Mouse (Mus musculus) ES-E14 (cell line): ENCODE measurements around the gene Mmp24. TPM values are rescaled to one million over a fixed set of nuclear protein-coding genes. Genes with fewer than 3 reads are reported as not detected.

ENCODE experiments used
- DNase-seq: peaks from one replicate; pipeline ENCODE4 v3.0.0-alpha.2; 2013; ENCODE audit warnings: low read depth, low spot score
- H3K27ac ChIP-seq: 2 replicates; pipeline ENCODE4 v1.5.1; 2012; ENCODE audit warnings: low read depth, mild to moderate bottlenecking, low read length, moderate library complexity, mixed read lengths; ENCODE audit not compliant: poor library complexity, insufficient read depth, severe bottlenecking
- H3K36me3 ChIP-seq: 2 replicates; pipeline ENCODE4 v1.6.1; 2012; ENCODE audit warnings: mild to moderate bottlenecking, low read length, moderate library complexity, mixed read lengths; ENCODE audit not compliant: control insufficient read depth, poor library complexity, insufficient read depth, severe bottlenecking
- H3K4me1 ChIP-seq, 2 experiments: fragments of 150-350 bp in 1 of 2; sonication (generic) in 1 of 2; 2 replicates each; pipeline ENCODE4 v1.6.1; 2012; ENCODE audit warnings: low read length in 2 of 2, mild to moderate bottlenecking in 1 of 2, mixed read lengths in 1 of 2; ENCODE audit not compliant: control insufficient read depth in 2 of 2, insufficient read depth in 2 of 2, poor library complexity in 1 of 2
- H3K4me3 ChIP-seq, 2 experiments: fragments of 150-350 bp in 1 of 2; sonication (generic) in 1 of 2; 2 replicates each; pipeline ENCODE4 v1.5.1; 2012; ENCODE audit warnings: low read length in 2 of 2, low read depth in 1 of 2, mild to moderate bottlenecking in 1 of 2, mixed read lengths in 1 of 2; ENCODE audit not compliant: insufficient read depth in 1 of 2, poor library complexity in 1 of 2, severe bottlenecking in 1 of 2
- H3K9ac ChIP-seq: 2 replicates; pipeline ENCODE4 v1.6.1; 2012; ENCODE audit warnings: low read depth, mild to moderate bottlenecking, low read length, mixed read lengths; ENCODE audit not compliant: poor library complexity, insufficient read depth, severe bottlenecking
- H3K9me3 ChIP-seq: fragments of 150-350 bp; sonication (generic); 2 replicates; pipeline ENCODE4 v1.6.1; 2012; ENCODE audit warnings: low read depth, mild to moderate bottlenecking, low read length; ENCODE audit not compliant: control insufficient read depth, insufficient read depth
- CHD2 ChIP-seq: IDR thresholded peaks from 2 replicates; pipeline ENCODE4 v1.6.1; 2014; ENCODE audit warnings: mild to moderate bottlenecking, low read depth, low read length, inconsistent platforms
- HCFC1 ChIP-seq: IDR thresholded peaks from 2 replicates; pipeline ENCODE4 v1.6.1; 2012; ENCODE audit warnings: low read length, inconsistent platforms, borderline replicate concordance; ENCODE audit not compliant: insufficient read depth
- MAFK ChIP-seq: IDR thresholded peaks from 2 replicates; pipeline ENCODE4 v1.6.1; 2014; ENCODE audit warnings: mild to moderate bottlenecking, low read depth, low read length, inconsistent platforms; ENCODE audit not compliant: insufficient read depth
- ZC3H11A ChIP-seq: IDR thresholded peaks from 2 replicates; pipeline ENCODE4 v1.6.1; 2012; ENCODE audit warnings: low read depth, mild to moderate bottlenecking, inconsistent platforms, low read length, borderline replicate concordance
- ZNF384 ChIP-seq: IDR thresholded peaks from 2 replicates; pipeline ENCODE4 v1.6.1; 2012; ENCODE audit warnings: low read depth, low read length, inconsistent platforms
- in situ Hi-C, 2 experiments: fragments of 600-800 bp; cut with MboI; formaldehyde crosslinking; loops; one replicate each; pipeline ENCODE4 v1.15.1; 2025; ENCODE audit warnings: low sequenced_read_pairs in 2 of 2, inconsistent platforms in 1 of 2; ENCODE audit not compliant: unreplicated experiment in 2 of 2
- total RNA-seq: library from RNA; depleted of rRNA; stranded (reverse); fragments of 300-350 nt; gene quantifications from 2 replicates; pipeline ENCODE4 v1.2.3, GENCODE M21; 2012

The Mmp24 gene
- total RNA-seq, 1 experiment: 0.76 TPM

GRCm38 (mm10) chr2:155742211-155742610 lies 32.9 kb upstream of the Mmp24 start:
- in situ Hi-C loops: no loop called here
- Histone ChIP-seq H3K27ac (no peak overlapping the region), H3K4me1 (peaks cover 6 to 17% of the 10 kb centered on the region in 2 experiments; a peak in 3 of 4 replicates), H3K9me3 (no peaks in the 10 kb centered on the region), H3K36me3 (no peaks in the 10 kb centered on the region), H3K9ac (peak overlapping the region; percentile 30; the same call in 1 of the 2 replicates), H3K4me3 (peak overlapping the region; percentile 24 to 41; a peak in 1 of 4 replicates)
- no peak for DNase-seq
- no peak for TF ChIP-seq HCFC1
- no peak for TF ChIP-seq CHD2
- no peak for TF ChIP-seq ZC3H11A
- TF ChIP-seq MAFK: no peak

GRCm38 (mm10) chr2:155742931-155743337 lies 32.2 kb upstream of the Mmp24 start:
- Histone ChIP-seq H3K36me3 (no peaks in the 10 kb centered on the region), H3K9me3 (no peaks in the 10 kb centered on the region), H3K9ac (peak overlapping the region; percentile 71), H3K4me1 (peaks cover 6 to 15% of the 10 kb centered on the region in 2 experiments; a peak in 3 of 4 replicates), H3K4me3 (peak overlapping the region; percentile 37 to 41; a peak in 2 of 4 replicates), H3K27ac (no peak overlapping the region)
- TF ChIP-seq ZNF384: no peak
- TF ChIP-seq HCFC1: no peak
- no peak for TF ChIP-seq ZC3H11A
- no peak for TF ChIP-seq CHD2
- no peak for TF ChIP-seq MAFK
- DNase-seq: no peak
- in situ Hi-C loops: no loop called here

GRCm38 (mm10) chr2:155743351-155743750 lies 31.8 kb upstream of the Mmp24 start:
- peaks cover 2 to 12% of the 10 kb centered on the region in 2 experiments; a peak in 3 of 4 replicates for H3K4me1 ChIP-seq
- DNase-seq: no peak
- in situ Hi-C loops: no loop called here
- H3K9me3 ChIP-seq: no peaks in the 10 kb centered on the region
- no peak overlapping the region for H3K4me3 ChIP-seq
- H3K36me3 ChIP-seq: no peaks in the 10 kb centered on the region
- no peak overlapping the region for H3K9ac ChIP-seq
- no peak overlapping the region for H3K27ac ChIP-seq
- no peak for TF ChIP-seq HCFC1
- no peak for TF ChIP-seq CHD2
- no peak for TF ChIP-seq MAFK
- TF ChIP-seq ZNF384: no peak
- no peak for TF ChIP-seq ZC3H11A

- H3K36me3 ChIP-seq: no peaks in the 10 kb centered on the region
- in situ Hi-C loops: no loop called here
- H3K4me1 ChIP-seq: peaks cover 2 to 8% of the 10 kb centered on the region in 2 experiments; a peak in 3 of 4 replicates
- H3K9ac ChIP-seq: no peak overlapping the region
- TF ChIP-seq ZNF384 (no peak), CHD2 (no peak), MAFK (no peak), HCFC1 (no peak), ZC3H11A (no peak)
- DNase-seq: no peak
- H3K9me3 ChIP-seq: no peaks in the 10 kb centered on the region
- no peak overlapping the region for H3K27ac ChIP-seq
- H3K4me3 ChIP-seq: no peak overlapping the region
Measured at GRCm38 (mm10) chr2:155745487-155745886, 29.7 kb upstream of the Mmp24 start.

GRCm38 (mm10) chr2:155749394-155749793 lies 25.7 kb upstream of the Mmp24 start:
- Histone ChIP-seq H3K4me3 (no peak overlapping the region), H3K36me3 (no peaks in the 10 kb centered on the region), H3K27ac (no peak overlapping the region), H3K9me3 (no peaks in the 10 kb centered on the region), H3K9ac (no peak overlapping the region), H3K4me1 (peaks cover 0 to 2% of the 10 kb centered on the region in 2 experiments; a peak in 1 of 4 replicates)
- in situ Hi-C loops: no loop called here
- DNase-seq: no peak
- no peak for TF ChIP-seq ZC3H11A
- TF ChIP-seq HCFC1: no peak
- TF ChIP-seq CHD2: no peak
- TF ChIP-seq ZNF384: no peak
- no peak for TF ChIP-seq MAFK
